Mouse (Mus musculus) lung, postnatal 10 days (tissue): ENCODE measurements at regions not wholly inside any gene's neighbourhood (a gene's known extent, or its start where the extent isn't known, plus 50 kb on each side); places are given as distances from the start of the nearest gene placed in this dataset.

Experiments used
- DNase-seq: peaks from one replicate; pipeline ENCODE4 v3.0.0; 2021

DNA sequence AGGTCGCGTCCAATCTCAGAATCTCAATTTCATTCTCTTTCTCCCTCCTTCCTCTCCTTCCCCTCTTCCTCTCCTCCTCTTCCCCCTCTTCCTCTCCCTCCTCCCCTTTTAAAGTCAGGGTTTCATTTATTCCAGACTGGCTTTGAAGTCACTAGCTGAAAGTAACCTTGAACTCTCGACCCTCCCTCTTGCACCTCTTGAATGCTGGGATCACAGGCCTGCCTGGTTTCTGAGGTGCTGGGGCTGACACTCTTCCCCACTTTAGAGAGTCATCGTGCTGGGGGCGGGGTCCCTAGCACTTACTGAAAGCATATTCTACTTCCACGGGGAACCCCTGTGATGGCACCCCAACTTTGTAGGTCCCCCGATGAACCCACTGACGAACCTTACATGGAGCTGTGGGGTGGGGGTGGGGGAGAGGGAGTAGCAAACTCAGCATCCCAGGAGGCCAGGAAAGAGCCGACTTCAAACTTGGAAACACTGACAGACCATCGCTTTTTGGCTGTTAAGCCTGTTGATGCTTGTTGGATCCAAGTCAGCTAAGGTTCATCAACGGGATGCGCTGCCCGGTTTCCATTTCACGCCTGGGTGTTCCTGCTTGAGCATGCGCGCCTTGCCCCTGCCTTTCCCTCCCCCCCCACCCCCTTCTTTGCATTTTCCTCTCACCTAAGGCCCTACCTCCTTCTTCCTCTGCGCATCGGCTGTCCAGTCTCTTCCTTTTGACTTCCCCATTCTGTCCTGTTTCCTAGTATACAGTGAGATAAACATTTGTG, 132.0 kb upstream of the Med13l start:
- no peak for DNase-seq

- no peak for DNase-seq
Measured at GRCm38 (mm10) chr5:118433599-118433998, 126.9 kb upstream of the Med13l start.

- DNase-seq: no peak
Measured at GRCm38 (mm10) chr5:118434718-118435555, 125.5 kb upstream of the Med13l start.

GRCm38 (mm10) chr5:118435556-118435950, 124.9 kb upstream of the Med13l start:
- DNase-seq: no peak

- DNase-seq: no peak
Measured at GRCm38 (mm10) chr5:118436035-118436434, 124.4 kb upstream of the Med13l start.

DNA sequence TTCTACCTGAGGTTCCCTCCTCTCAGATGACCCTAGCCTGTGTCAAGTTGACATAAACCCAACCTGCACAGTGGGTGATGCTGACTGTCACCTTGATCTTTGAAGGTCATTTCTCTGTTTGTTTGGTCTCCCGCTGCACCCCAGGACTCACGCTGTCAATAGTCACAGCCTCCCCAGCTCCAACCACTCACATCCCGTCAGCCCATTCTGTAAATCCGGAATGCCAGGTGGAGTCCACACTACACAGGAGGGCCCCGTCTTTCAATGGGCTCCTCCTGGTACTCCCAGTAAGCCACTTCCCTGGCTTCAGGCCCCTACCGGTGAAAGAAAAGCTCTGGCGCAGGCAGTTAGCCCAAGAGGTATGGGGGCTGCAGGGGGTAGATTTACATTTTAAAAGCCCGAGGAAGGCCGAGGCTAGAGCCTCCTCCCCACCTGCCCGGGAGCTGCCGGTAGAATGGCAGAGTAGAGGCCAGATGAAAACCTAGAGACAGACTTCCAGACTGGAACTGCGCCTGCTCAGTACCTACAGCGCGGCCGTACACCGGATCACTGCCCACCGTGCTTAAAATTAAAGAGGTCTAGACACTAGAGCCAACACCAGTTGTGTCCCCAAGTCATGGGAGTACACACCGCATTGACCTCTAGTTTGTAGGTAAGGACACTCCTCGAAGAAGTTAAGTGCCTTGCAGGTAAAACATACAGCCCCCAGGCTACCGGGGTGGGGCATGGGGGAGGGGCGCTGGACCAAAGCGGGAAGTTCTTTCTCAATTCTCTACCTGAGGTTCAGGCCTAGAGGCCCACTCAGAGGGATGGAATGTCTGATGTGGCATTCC, 123.8 kb upstream of the Med13l start:
- DNase-seq: no peak

GRCm38 (mm10) chr5:118437307-118437610, 123.2 kb upstream of the Med13l start:
- no peak for DNase-seq

- DNase-seq: peak; percentile 48
Measured at GRCm38 (mm10) chr5:118438016-118438415, 122.5 kb upstream of the Med13l start.

DNA sequence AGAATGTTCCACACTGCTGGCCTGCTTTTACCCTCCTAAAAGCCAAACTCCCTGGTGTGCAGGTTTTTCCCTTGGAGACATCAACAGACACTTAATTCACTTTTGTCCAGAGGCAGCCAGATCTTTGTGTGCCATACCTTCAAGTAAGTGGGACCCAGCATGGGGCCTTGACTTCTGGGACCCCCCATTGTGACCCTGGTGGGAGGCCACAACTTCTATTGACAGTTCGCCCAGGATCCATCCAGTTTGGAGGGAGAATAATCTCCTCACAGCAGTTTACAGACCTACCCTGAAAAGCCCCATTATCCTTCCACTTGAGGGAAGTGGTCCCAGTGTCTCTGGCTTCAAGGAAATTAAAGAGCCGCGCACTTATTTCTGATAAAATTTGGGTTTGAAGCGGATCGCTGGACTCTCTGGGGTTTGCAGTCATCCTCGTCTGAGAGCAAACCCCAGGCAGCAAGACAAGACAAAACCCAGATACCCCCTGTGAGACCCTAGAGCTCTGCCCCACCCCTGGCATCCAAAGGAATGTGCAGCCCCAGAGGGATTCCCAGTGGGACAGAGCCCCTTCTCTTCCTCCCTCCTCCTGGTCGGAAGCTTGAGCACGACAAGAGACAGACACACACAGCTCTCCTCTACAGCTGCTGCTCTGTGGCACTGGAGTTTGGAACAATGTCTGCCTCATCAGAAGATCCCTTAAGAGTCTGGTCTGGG, 115.8 kb upstream of the Med13l start:
- DNase-seq: no peak

DNA sequence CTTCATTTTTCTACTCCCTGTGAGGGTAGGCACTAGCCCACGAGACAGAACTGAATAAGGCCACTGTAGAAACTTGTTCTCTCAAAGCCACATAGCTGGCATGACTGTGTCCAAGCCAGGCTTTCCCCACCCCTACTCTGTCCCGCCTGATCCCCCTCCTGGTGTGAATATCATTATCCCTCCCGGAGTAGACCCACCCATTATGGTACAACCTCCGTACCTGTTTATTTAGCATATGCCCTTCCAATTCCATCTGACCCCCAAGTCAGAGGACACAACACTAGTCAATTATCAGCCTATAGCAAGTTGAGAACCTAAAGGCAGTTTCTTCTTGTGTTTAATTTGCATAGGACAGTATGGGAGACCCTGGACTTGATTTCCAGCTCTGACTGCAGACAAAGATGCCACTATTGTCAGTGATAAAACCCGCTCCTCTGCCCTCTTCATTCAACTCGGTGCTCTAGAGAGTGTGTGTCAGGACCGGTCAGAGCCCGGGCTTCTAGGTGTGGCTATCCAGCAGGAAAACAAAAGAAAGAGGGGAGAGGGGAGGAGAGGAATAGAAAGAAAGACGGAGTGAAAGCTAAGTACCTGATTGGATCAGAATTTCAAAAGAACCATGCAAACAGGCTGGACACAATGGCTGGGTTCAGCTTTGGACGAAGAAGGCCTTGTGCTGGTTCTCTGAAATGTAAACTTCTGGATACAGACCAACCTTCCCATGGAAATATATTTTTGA, 115.1 kb upstream of the Med13l start:
- no peak for DNase-seq

GRCm38 (mm10) chr5:118445988-118446280, 114.5 kb upstream of the Med13l start:
- DNase-seq: no peak

DNA sequence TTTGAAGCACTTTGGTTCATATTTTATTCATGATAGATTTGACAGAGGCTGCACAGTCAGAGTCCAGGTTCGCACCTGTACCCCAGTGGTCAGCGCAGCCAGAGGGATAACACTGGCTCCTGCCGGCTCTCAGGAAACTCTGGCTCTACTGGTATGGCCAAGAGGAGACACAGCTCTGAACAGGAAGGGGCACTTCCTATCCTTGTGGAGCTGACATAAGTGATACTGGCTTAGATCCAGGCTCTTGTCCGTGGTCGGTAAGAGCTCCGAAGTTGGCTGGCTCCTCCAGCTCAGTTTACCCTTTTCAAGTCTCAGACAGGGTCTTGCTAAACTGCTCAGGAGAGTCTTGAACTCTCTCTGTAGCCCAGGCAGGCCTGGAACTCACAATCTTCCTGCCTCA, 113.6 kb upstream of the Med13l start:
- peak; percentile 30 for DNase-seq

DNA sequence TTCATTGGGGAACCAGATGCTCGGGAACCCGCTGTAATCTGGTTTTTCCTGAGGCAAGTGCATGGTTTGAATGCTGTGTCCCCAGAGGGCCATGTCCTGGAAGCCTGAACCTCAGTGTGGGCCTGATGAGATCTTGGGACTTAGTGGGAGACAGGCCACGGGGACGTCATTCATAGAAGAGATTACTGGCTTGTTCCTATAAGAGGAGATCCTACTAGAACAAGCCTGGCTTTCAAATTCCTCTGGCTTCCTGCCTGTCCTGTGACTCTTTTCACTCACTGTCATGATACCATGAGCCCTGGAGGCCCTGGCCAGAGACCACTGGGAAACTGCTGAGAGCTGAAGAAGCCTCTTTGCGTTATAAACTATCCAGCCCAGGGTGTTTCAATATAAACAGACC, 113.1 kb upstream of the Med13l start:
- peak; percentile 45 for DNase-seq

DNA sequence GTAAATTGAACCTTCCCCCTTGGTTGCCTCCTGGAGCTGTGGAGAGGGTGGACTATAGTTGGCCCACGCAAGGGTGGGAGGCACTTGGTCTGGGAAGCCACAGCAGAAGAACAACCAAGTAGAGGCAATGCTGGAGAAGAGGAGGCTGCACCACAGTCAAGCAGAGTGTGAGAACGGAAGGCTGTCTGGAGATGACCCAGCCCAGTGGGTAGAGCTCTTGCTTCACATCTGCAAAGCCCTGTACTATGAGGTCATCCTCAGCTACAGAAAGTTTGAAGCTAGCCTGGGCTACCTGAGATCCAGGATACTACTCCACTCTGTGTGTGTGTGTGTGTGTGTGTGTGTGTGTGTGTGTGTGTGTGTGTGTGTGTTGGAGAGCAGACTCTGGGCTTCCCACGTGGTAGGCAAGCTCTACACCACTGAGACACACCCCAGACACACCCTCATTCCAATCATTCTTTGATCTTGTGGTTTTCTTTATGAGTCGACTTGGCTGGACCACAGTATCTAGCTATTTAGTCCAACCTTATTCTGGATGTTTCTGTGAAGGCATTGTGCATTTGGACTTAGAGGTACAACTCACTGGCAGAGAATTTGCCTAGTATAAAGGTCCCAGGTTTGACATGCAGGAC, 111.5 kb upstream of the Med13l start:
- no peak for DNase-seq

- DNase-seq: no peak
Measured at GRCm38 (mm10) chr5:118449893-118450292, 110.6 kb upstream of the Med13l start.

DNA sequence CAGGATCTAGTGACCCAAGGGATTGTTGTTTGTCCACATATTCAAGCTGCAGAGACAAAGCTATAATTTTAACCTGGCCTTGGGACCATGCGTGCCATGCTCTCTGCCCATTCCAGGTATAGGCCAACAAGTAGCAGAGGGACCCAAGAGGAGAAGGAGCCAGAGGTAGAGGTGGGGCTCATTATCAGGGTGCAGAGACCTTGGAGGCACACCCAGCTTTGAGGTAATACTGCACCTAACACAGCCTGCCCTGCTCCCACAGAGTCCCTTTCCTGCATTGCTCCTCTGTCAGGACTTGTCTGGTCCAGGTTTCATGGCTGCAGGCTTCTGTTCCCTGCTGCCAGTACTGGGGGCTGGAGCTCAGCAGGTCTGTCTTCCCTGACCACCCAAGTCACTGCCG, 108.4 kb upstream of the Med13l start:
- no peak for DNase-seq

DNA sequence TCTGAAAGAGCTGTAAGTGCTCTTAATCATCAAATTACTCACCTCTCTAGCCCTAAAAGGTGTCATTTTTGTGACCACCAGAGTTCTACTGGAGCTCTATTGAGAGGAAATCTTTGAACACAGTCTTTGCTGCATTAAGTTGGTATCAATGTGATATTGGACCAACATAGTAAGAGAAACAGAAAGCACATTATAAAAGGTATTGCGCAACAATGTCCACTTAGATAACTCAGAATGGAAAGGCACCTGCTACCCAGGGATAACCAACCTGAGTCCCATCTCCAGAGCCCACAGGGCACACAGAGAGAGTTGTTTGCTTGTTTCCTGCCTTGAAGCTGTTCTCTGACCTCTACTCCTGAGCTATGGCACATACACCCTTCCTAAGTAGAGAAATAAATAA, 106.4 kb upstream of the Med13l start:
- DNase-seq: no peak

DNA sequence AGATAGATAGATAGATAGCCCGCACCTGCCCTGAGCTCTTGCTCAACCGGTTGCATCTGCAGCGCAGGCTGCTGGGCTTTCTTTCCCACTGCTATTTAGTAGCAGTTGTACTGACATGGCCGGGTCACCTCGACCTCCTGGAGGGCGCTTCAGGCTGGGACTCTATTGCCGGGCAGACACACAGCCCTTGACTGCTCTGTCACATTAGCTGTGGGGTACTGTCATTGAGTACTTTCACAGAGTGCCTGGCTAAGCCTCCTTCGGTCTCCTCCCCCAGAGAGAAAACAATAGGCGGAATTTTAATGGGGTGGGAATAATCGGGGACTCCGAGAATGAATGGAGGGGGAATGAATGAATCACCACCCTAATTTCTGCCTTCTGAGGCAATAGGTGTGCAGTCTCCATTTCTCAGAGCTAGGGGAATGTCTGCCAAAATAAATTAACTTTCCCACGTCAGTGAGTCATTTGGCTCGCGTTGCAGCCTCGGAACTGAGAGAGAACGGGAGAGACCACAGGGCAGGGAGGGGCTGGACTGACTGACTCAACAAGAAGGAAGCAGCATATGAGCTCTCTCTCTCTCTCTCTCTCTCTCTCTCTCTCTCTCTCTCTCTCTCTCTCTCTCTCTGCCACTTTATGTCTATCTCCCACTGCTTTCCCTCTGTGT, 101.6 kb upstream of the Med13l start:
- peak; percentile 80 for DNase-seq

GRCm38 (mm10) chr5:118459391-118459792, 101.1 kb upstream of the Med13l start:
- peak; percentile 48 for DNase-seq

DNA sequence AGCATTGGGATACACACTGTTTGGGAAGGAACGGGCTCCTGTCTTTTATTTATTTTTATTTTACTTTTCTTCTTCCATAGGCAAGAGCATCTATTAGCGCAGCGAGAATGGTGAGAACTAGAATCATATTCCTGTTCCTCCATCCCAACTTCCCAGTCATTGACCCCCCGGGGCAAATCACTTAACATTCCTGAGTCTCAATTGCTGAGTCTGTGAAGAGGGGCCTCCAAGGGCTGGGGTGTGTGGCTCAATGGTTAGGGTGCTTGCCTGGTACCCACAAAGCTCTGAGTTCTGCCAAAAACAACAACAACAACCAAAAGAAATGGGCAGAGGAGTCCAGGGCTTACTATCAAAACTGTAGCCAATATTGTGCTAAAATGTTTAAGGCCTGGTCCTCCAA, 98.5 kb upstream of the Med13l start:
- no peak for DNase-seq
